Mouse (Mus musculus) neural tube, embryonic 11.5 days (tissue): ENCODE data around the gene Gm5868. TPM values are rescaled to one million over a fixed set of nuclear protein-coding genes. Genes with fewer than 3 reads are reported as not detected.

Experiments used
- ATAC-seq: fragments of 200-750 bp; cut with Nextera tagmentation; 2 replicates; pipeline ENCODE4 v1.8.0; 2017; ENCODE audit warnings: moderate number of reproducible peaks, mild to moderate bottlenecking, moderate TSS enrichment, moderate library complexity; ENCODE audit not compliant: insufficient read depth, low FRiP score, low TSS enrichment
- DNase-seq: peaks from one replicate; pipeline ENCODE4 v3.0.0-alpha.2; 2015; ENCODE audit warnings: low spot score
- H3K27ac ChIP-seq: fragments of 300-500 bp; sonication (generic); 2 replicates; pipeline ENCODE4 v1.5.1; 2014; ENCODE audit warnings: low read depth, mild to moderate bottlenecking, low read length
- H3K27me3 ChIP-seq: fragments of 300-500 bp; sonication (generic); 2 replicates; pipeline ENCODE4 v1.6.1; 2014; ENCODE audit warnings: mild to moderate bottlenecking, low read length, mixed read lengths; ENCODE audit not compliant: control insufficient read depth, insufficient read depth
- H3K36me3 ChIP-seq: fragments of 300-500 bp; sonication (generic); 2 replicates; pipeline ENCODE4 v1.6.1; 2014; ENCODE audit warnings: mild to moderate bottlenecking, low read length, moderate library complexity, mixed read lengths; ENCODE audit not compliant: control insufficient read depth, insufficient read depth
- H3K4me1 ChIP-seq: fragments of 300-500 bp; sonication (generic); 2 replicates; pipeline ENCODE4 v1.6.1; 2014; ENCODE audit warnings: low read length, mixed read lengths; ENCODE audit not compliant: control insufficient read depth, insufficient read depth
- H3K4me2 ChIP-seq: fragments of 300-500 bp; sonication (generic); 2 replicates; pipeline ENCODE4 v1.6.1; 2014; ENCODE audit warnings: low read depth, mild to moderate bottlenecking, moderate library complexity
- H3K4me3 ChIP-seq: fragments of 300-500 bp; sonication (generic); 2 replicates; pipeline ENCODE4 v1.5.1; 2014; ENCODE audit warnings: low read depth, low read length
- H3K9ac ChIP-seq: fragments of 300-500 bp; sonication (generic); 2 replicates; pipeline ENCODE4 v1.6.1; 2014; ENCODE audit warnings: mild to moderate bottlenecking, low read length
- H3K9me3 ChIP-seq: fragments of 300-500 bp; sonication (generic); 2 replicates; pipeline ENCODE4 v1.6.1; 2016; ENCODE audit warnings: low read length; ENCODE audit not compliant: control insufficient read depth
- WGBS: fragments of 180-500 bp; shearing (Covaris S2); extraction: QIAGEN DNeasy Blood & Tissue Kit; methylation state at CpG from one replicate; pipeline ENCODE4 v1.1.7; 2014; 5-methylcytosine and 5-hydroxymethylcytosine counted together
- polyA plus RNA-seq: library from polyadenylated mRNA; unstranded; fragments of >200 nt; fragmentation: Nextera tagmentation; extraction: Ambion mirVana; gene quantifications from 2 replicates; pipeline ENCODE4 v1.2.1, GENCODE M21; 2014

Gm5868 gene
- polyA plus RNA-seq, 1 experiment from 2014 or later: 10.1 TPM

GRCm38 (mm10) chr5:72559544-72560049, 27.8 kb downstream of the Gm5868 start, which contains the start of gene Nfxl1:
Nfxl1 (minus strand) TSS chr5:72559684.
- no peaks in the 10 kb centered on the region for H3K36me3 ChIP-seq
- H3K27me3 ChIP-seq: no peaks in the 10 kb centered on the region
- no peaks in the 10 kb centered on the region for H3K9me3 ChIP-seq
- under 1% methylated on average over 42 of the region's 42 CpGs for WGBS
- peak within 1 kb of the TSS; percentile 87 for H3K4me3 ChIP-seq
- peak; percentile 95 for ATAC-seq
- H3K4me2 ChIP-seq: peak within 1 kb of the TSS; percentile 90
- peak within 1 kb of the TSS; percentile 63 for H3K27ac ChIP-seq
- H3K9ac ChIP-seq: peak within 1 kb of the TSS; percentile 82
- H3K4me1 ChIP-seq: no peaks in the 10 kb centered on the region; the same call in 1 of the 2 replicates
- DNase-seq: peak; percentile 99

- H3K27me3 ChIP-seq: no peaks in the 10 kb centered on the region
- H3K9me3 ChIP-seq: no peaks in the 10 kb centered on the region
- H3K4me2 ChIP-seq: peak overlapping the region; percentile 90
- ATAC-seq (peak; percentile 78), DNase-seq (peak; percentile 60)
- H3K9ac ChIP-seq: peak overlapping the region; percentile 82
- peak overlapping the region; percentile 87 for H3K4me3 ChIP-seq
- under 1% methylated on average over 54 of the region's 57 CpGs for WGBS
- H3K36me3 ChIP-seq: no peaks in the 10 kb centered on the region
- no peaks in the 10 kb centered on the region; the same call in 1 of the 2 replicates for H3K4me1 ChIP-seq
- peak overlapping the region; percentile 63 for H3K27ac ChIP-seq
Measured at GRCm38 (mm10) chr5:72558716-72559526, 28.4 kb downstream of the Gm5868 start.

GRCm38 (mm10) chr5:72556245-72556644, 31.1 kb downstream of the Gm5868 start:
- no peak overlapping the region for H3K4me3 ChIP-seq
- H3K27me3 ChIP-seq: no peaks in the 10 kb centered on the region
- DNase-seq: no peak
- no peak overlapping the region for H3K9ac ChIP-seq
- no peak overlapping the region for H3K4me2 ChIP-seq
- 89% methylated on average over 3 of the region's 3 CpGs for WGBS
- no peaks in the 10 kb centered on the region; the same call in 1 of the 2 replicates for H3K4me1 ChIP-seq
- no peak overlapping the region for H3K27ac ChIP-seq
- no peak for ATAC-seq
- H3K36me3 ChIP-seq: no peaks in the 10 kb centered on the region
- no peaks in the 10 kb centered on the region for H3K9me3 ChIP-seq

GRCm38 (mm10) chr5:72551209-72551608, 36.1 kb downstream of the Gm5868 start:
- ATAC-seq: no peak
- H3K27me3 ChIP-seq: no peaks in the 10 kb centered on the region
- no peak overlapping the region for H3K9ac ChIP-seq
- H3K4me2 ChIP-seq: no peak overlapping the region
- H3K4me1 ChIP-seq: no peaks in the 10 kb centered on the region
- H3K9me3 ChIP-seq: no peaks in the 10 kb centered on the region
- 96% methylated on average over 3 of the region's 3 CpGs for WGBS
- no peaks in the 10 kb centered on the region for H3K36me3 ChIP-seq
- DNase-seq: no peak
- H3K27ac ChIP-seq: no peak overlapping the region
- H3K4me3 ChIP-seq: no peak overlapping the region

Other genes with a start within 250 kb of the Gm5868 start
- gene Corin, start 83.1 kb downstream of the Gm5868 start, polyA plus RNA-seq: 4.6 and 7.0 TPM in 2 replicates
- 24.1 and 26.2 TPM in 2 replicates for gene Nfxl1, start 27.9 kb downstream of the Gm5868 start, polyA plus RNA-seq
- gene Zar1, start 6.3 kb downstream of the Gm5868 start, polyA plus RNA-seq: 1.1 and 1.3 TPM in 2 replicates
- not detected in 2 replicates for gene Cnga1, start 56.7 kb upstream of the Gm5868 start, polyA plus RNA-seq
- 0.51 and 0.56 TPM in 2 replicates for gene Nipal1, start 60.2 kb upstream of the Gm5868 start, polyA plus RNA-seq
- gene Txk, start 165.2 kb upstream of the Gm5868 start, polyA plus RNA-seq: not detected in 2 replicates